Comparison of ENCODE assay signal across 8 mouse cellular contexts in the genomic region with DNA sequence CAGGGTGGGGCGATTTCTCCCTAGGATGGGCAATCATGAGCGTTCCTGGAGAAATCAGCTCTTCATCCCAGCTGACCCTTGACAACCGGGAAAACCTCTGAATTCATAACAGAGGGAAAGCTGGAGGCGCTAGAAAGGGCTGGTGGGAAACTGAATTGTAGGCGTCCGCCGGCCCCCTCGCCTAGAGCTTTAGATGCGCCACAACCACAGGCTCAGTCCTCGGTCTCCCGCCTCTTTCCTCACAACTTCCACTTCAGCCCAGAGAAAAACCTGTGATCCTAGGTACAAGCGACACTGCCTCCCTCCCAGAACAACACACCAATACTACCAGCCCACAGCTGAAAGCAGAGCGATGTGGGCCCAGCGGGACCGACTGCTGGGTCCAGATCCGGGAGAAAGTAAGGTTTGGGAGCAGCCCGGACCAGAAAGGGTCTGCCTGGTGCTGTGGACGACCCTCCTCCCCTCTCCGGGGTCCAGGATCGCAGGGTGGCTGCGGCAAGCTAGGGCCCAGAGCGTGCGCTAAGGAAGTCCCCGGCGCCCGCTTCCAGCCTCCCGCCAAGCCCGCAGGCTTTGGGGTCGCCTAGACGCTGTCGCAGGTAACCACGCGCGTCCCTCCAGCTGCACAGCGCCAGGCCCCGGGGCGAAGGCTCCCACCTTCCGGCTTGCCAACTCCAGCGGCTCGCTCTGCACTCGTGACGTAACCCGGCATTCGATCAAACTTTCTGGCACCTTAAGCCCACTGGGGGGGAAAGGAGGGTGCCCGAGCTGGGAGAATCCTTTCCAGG. TPM values are rescaled to one million over a fixed set of nuclear protein-coding genes. Genes with fewer than 3 reads are reported as not detected.
DNase-seq lines count a peak whose midpoint lies in the region; ATAC-seq and TF ChIP-seq lines count a peak whose summit lies in the region.

No protein-coding gene starts in this region.

- H3K36me3 ChIP-seq in forebrain, postnatal 0 days (ENCODE audit: insufficient read depth): no peaks in the 10 kb centered on the region
- no peaks in the 10 kb centered on the region for H3K36me3 ChIP-seq in intestine, embryonic 15.5 days
- H3K36me3 ChIP-seq in liver, embryonic 14.5 days (replicated peaks; ENCODE audit: control insufficient read depth, insufficient read depth, low read depth): no peaks in the 10 kb centered on the region

- no peak for TF ChIP-seq CTCF in forebrain, postnatal 0 days (IDR thresholded peaks at IDR 0.05; ENCODE audit: low read depth)
- TF ChIP-seq CTCF in liver, embryonic 14.5 days (IDR thresholded peaks at IDR 0.05; ENCODE audit: low read depth): no peak

- peak overlapping the region; percentile 92 for H3K4me2 ChIP-seq in forebrain, postnatal 0 days (ENCODE audit: low read depth)
- H3K4me2 ChIP-seq in intestine, embryonic 15.5 days (replicated peaks): peak overlapping the region; percentile 97
- peak overlapping the region; percentile 64 for H3K4me2 ChIP-seq in liver, embryonic 14.5 days (ENCODE audit: low read depth)

- 3% methylated on average over 45 of the region's 45 CpGs for WGBS in forebrain, postnatal 0 days
- WGBS in intestine, embryonic 15.5 days: under 1% methylated on average over 45 of the region's 45 CpGs
- 1% methylated on average over 41 of the region's 45 CpGs for WGBS in liver, embryonic 14.5 days (ENCODE audit: insufficient replicate concordance)

- peak; percentile 16 to 23 for DNase-seq in layer of hippocampus, postnatal 10 days (ENCODE audit: low spot score in 2 of 2)
- DNase-seq in layer of hippocampus, adult 9-10 months (ENCODE audit: low spot score): no peak
- DNase-seq in forebrain, postnatal 0 days: peak; percentile 24
- DNase-seq in liver, embryonic 14.5 days (ENCODE audit: low read depth in 3 of 3, low spot score in 3 of 3): no peak
- peak; percentile 16 for DNase-seq in ovary, postnatal 14 days (ENCODE audit: low spot score)
- DNase-seq in urinary bladder, postnatal 36 days (ENCODE audit: low spot score in 2 of 2): peak; percentile 49 to 50

- H3K27ac ChIP-seq in brown adipose tissue, adult 24 weeks (replicated peaks; ENCODE audit: low read depth, low read length): 0 out of 2 replicates have a peak overlapping the region, but pooled peaks have one; percentile 8
- no peak overlapping the region; the same call in 1 of the 2 replicates for H3K27ac ChIP-seq in forebrain, postnatal 0 days (ENCODE audit: low read depth, low read length)
- 0 out of 2 replicates have a peak overlapping the region, but pooled peaks have one; percentile 44 for H3K27ac ChIP-seq in intestine, embryonic 15.5 days
- H3K27ac ChIP-seq in liver, embryonic 14.5 days: no peak overlapping the region

- no peak for TF ChIP-seq EP300 in liver, embryonic 14.5 days (IDR thresholded peaks at IDR 0.05; ENCODE audit: low read depth)

- H3K27me3 ChIP-seq in forebrain, postnatal 0 days (ENCODE audit: insufficient read depth, low read length): peaks cover 17% of the 10 kb centered on the region; the same call in 1 of the 2 replicates
- H3K27me3 ChIP-seq in intestine, embryonic 15.5 days (replicated peaks): no peaks in the 10 kb centered on the region
- peaks cover 69% of the 10 kb centered on the region for H3K27me3 ChIP-seq in liver, embryonic 14.5 days (ENCODE audit: control insufficient read depth, insufficient read depth, low read length)

- H3K9ac ChIP-seq in forebrain, postnatal 0 days: peak overlapping the region; percentile 63
- H3K9ac ChIP-seq in intestine, embryonic 15.5 days: peak overlapping the region; percentile 77
- H3K9ac ChIP-seq in liver, embryonic 14.5 days (replicated peaks): no peak overlapping the region

- H3K9me3 ChIP-seq in forebrain, postnatal 0 days (ENCODE audit: low read length): no peaks in the 10 kb centered on the region
- no peaks in the 10 kb centered on the region for H3K9me3 ChIP-seq in intestine, embryonic 15.5 days
- no peaks in the 10 kb centered on the region for H3K9me3 ChIP-seq in liver, embryonic 14.5 days (ENCODE audit: control insufficient read depth, low read length)

- H3K4me1 ChIP-seq in brown adipose tissue, adult 24 weeks (ENCODE audit: control insufficient read depth, insufficient read depth, insufficient read length, low read length): peaks cover 2% of the 10 kb centered on the region; the same call in 1 of the 2 replicates
- no peaks in the 10 kb centered on the region for H3K4me1 ChIP-seq in forebrain, postnatal 0 days (ENCODE audit: insufficient read depth)
- peaks cover 3% of the 10 kb centered on the region; the same call in 1 of the 2 replicates for H3K4me1 ChIP-seq in intestine, embryonic 15.5 days (replicated peaks)
- no peaks in the 10 kb centered on the region for H3K4me1 ChIP-seq in liver, embryonic 14.5 days (replicated peaks; ENCODE audit: control insufficient read depth in 2 of 2, insufficient read depth in 2 of 2, low read length in 1 of 2)

- peak overlapping the region; percentile 68 for H3K4me3 ChIP-seq in brown adipose tissue, adult 24 weeks (ENCODE audit: insufficient read depth, low read depth, low read length)
- H3K4me3 ChIP-seq in forebrain, postnatal 0 days (ENCODE audit: low read depth, low read length): peak overlapping the region; percentile 70
- H3K4me3 ChIP-seq in intestine, embryonic 15.5 days (replicated peaks): peak overlapping the region; percentile 85
- peak overlapping the region; percentile 8 to 57 for H3K4me3 ChIP-seq in liver, embryonic 14.5 days (ENCODE audit: insufficient read depth in 1 of 2, low read depth in 2 of 2, low read length in 2 of 2)

- no peak for ATAC-seq in forebrain, postnatal 0 days
- ATAC-seq in intestine, embryonic 15.5 days: no peak
- peak; percentile 12; the same call in 1 of the 2 replicates for ATAC-seq in liver, embryonic 14.5 days (ENCODE audit: insufficient read depth)

RNA-seq across cellular contexts. Expression of a gene that starts 1.4 kb away (rescaled TPM):
- 10 to 100 TPM; 13.3 to 13.5 TPM for total RNA-seq in layer of hippocampus, postnatal 10 days (2021)
- polyA plus RNA-seq in brown adipose tissue, adult 24 weeks (2012; ENCODE audit: insufficient read depth, insufficient read length, missing spikeins): 12.5 and 13.1 TPM in 2 replicates
- 7.0 and 7.4 TPM in 2 replicates for total RNA-seq in forebrain, postnatal 0 days (2014; rRNA removed)
- polyA plus RNA-seq in forebrain, postnatal 0 days (2015; fragmentation: Nextera tagmentation; extraction: Ambion mirVana): 15.0 and 27.0 TPM in 2 replicates
- polyA plus RNA-seq in intestine, embryonic 15.5 days (2015; fragmentation: Nextera tagmentation; extraction: Ambion mirVana): 25.4 and 30.3 TPM in 2 replicates
- 0.29 and 0.40 TPM in 2 replicates for polyA plus RNA-seq in liver, embryonic 14.5 days (2012; rRNA removed)
- 1.2 and 1.6 TPM in 2 replicates for polyA plus RNA-seq in liver, embryonic 14.5 days (2014; fragmentation: Nextera tagmentation; extraction: Ambion mirVana)

Comparison
In these comparisons a context has a peak if more than half of its experiments do, and no peak if none do; other contexts are left out.
1. DNase-seq: peak in layer of hippocampus, postnatal 10 days (2 of 2), forebrain, postnatal 0 days (single experiment), ovary, postnatal 14 days (single experiment) and urinary bladder, postnatal 36 days (2 of 2); none in layer of hippocampus, adult 9-10 months (single experiment) and liver, embryonic 14.5 days (0 of 3).
2. H3K27ac ChIP-seq: peak in brown adipose tissue, adult 24 weeks (single experiment) and intestine, embryonic 15.5 days (single experiment); none in forebrain, postnatal 0 days (single experiment) and liver, embryonic 14.5 days (single experiment).
3. H3K4me3 ChIP-seq: peak in every context shown above with its lines; median percentile 85 in intestine, embryonic 15.5 days; 70 in forebrain, postnatal 0 days; 68 in brown adipose tissue, adult 24 weeks; 32 in liver, embryonic 14.5 days.
4. Peak in every context shown above with its lines, with median percentiles within 50 percentile points of each other: H3K4me2 ChIP-seq.